Mouse (Mus musculus) C2C12 (cell line): ENCODE data around the gene Kif13a. TPM values are rescaled to one million over a fixed set of nuclear protein-coding genes. Genes with fewer than 3 reads are reported as not detected.

ENCODE experiments used
- H3K27me3 ChIP-seq: one replicate; pipeline ENCODE4 v1.6.1; 2011; ENCODE audit not compliant: control insufficient read depth, insufficient read depth, insufficient read length
- H3K36me3 ChIP-seq: one replicate; pipeline ENCODE4 v1.6.1; 2011; ENCODE audit not compliant: control insufficient read depth, insufficient read depth
- H3K4me3 ChIP-seq: one replicate; pipeline ENCODE4 v1.5.1; 2011; ENCODE audit warnings: mild to moderate bottlenecking, control low read depth; ENCODE audit not compliant: poor library complexity, insufficient read depth, severe bottlenecking
- H3K79me2 ChIP-seq: one replicate; pipeline ENCODE4 v1.6.1; 2011; ENCODE audit not compliant: control insufficient read depth, insufficient read depth
- H3K79me3 ChIP-seq: one replicate; pipeline ENCODE4 v1.6.1; 2011; ENCODE audit warnings: low read depth, control low read depth
- H3ac ChIP-seq: one replicate; pipeline ENCODE3; 2011; ENCODE audit warnings: low read depth; ENCODE audit not compliant: control insufficient read depth, insufficient read length
- CEBPB ChIP-seq: IDR thresholded peaks from one replicate; pipeline ENCODE4 v1.6.1; 2011; ENCODE audit warnings: low read depth, mild to moderate bottlenecking, control low read depth, moderate library complexity
- CTCF ChIP-seq: IDR thresholded peaks from one replicate; pipeline ENCODE4 v1.5.1; 2011; ENCODE audit not compliant: control insufficient read depth, insufficient read depth, insufficient read length
- FOSL1 ChIP-seq: IDR thresholded peaks from one replicate; pipeline ENCODE4 v1.8.0; 2011; ENCODE audit warnings: mild to moderate bottlenecking, low read length; ENCODE audit not compliant: poor library complexity, insufficient read depth, severe bottlenecking
- MAX ChIP-seq: IDR thresholded peaks from one replicate; pipeline ENCODE4 v1.6.1; 2011; ENCODE audit warnings: mild to moderate bottlenecking, control low read depth
- MYOD1 ChIP-seq: IDR thresholded peaks from one replicate; pipeline ENCODE4 v1.6.1; 2011; ENCODE audit warnings: low read depth; ENCODE audit not compliant: control insufficient read depth, insufficient read length
- MYOG ChIP-seq: IDR thresholded peaks from one replicate; pipeline ENCODE4 v1.6.1; 2011; ENCODE audit not compliant: control insufficient read depth, insufficient read length; ENCODE audit errors: extremely low read depth
- USF1 ChIP-seq: IDR thresholded peaks from one replicate; pipeline ENCODE4 v1.6.1; 2011; ENCODE audit warnings: low read depth, mild to moderate bottlenecking, control low read depth, moderate library complexity
- polyA plus RNA-seq: library from polyadenylated mRNA; unstranded; fragments of >200 nt; fragmentation: generic; extraction: Trizol; gene quantifications from one replicate; pipeline ENCODE4 v1.2.1, GENCODE M21; 2012; ENCODE audit warnings: missing spikeins

Gene Kif13a
- polyA plus RNA-seq, 1 experiment = 9.2 TPM

- Histone ChIP-seq H3K4me3 (no peak overlapping the region), H3K27me3 (no peaks in the 10 kb centered on the region), H3K36me3 (peaks cover 7% of the 10 kb centered on the region), H3ac (no peak overlapping the region), H3K79me2 (no peaks in the 10 kb centered on the region), H3K79me3 (no peaks in the 10 kb centered on the region)
- TF ChIP-seq USF1 = no peak
Observed at GRCm38 (mm10) chr13:46760921-46761320, 168.7 kb downstream of the Kif13a start.

GRCm38 (mm10) chr13:46759281-46759809, 170.3 kb downstream of the Kif13a start:
- peaks cover 7% of the 10 kb centered on the region for H3K36me3 ChIP-seq
- H3K27me3 ChIP-seq = no peaks in the 10 kb centered on the region
- TF ChIP-seq FOSL1 (no peak), CTCF (no peak), CEBPB (no peak), USF1 (no peak), MYOD1 (no peak), MAX (no peak), MYOG (no peak)
- no peak overlapping the region for H3K4me3 ChIP-seq
- no peaks in the 10 kb centered on the region for H3K79me3 ChIP-seq
- no peaks in the 10 kb centered on the region for H3K79me2 ChIP-seq
- no peak overlapping the region for H3ac ChIP-seq

GRCm38 (mm10) chr13:46758627-46759026, 171.0 kb downstream of the Kif13a start:
- no peaks in the 10 kb centered on the region for H3K79me3 ChIP-seq
- TF ChIP-seq CEBPB (no peak), CTCF (no peak), USF1 (no peak), MAX (no peak), MYOG (no peak), MYOD1 (no peak), FOSL1 (no peak)
- H3K27me3 ChIP-seq = no peaks in the 10 kb centered on the region
- H3K79me2 ChIP-seq = no peaks in the 10 kb centered on the region
- no peak overlapping the region for H3K4me3 ChIP-seq
- peaks cover 7% of the 10 kb centered on the region for H3K36me3 ChIP-seq
- no peak overlapping the region for H3ac ChIP-seq

- TF ChIP-seq FOSL1 = no peak
Observed at GRCm38 (mm10) chr13:46757946-46758345, 171.7 kb downstream of the Kif13a start.

GRCm38 (mm10) chr13:46753294-46753693, 176.4 kb downstream of the Kif13a start:
- H3K4me3 ChIP-seq = no peak overlapping the region
- TF ChIP-seq USF1 (no peak), MYOG (no peak), MAX (no peak), CTCF (no peak), MYOD1 (no peak), FOSL1 (no peak), CEBPB (no peak)
- no peak overlapping the region for H3ac ChIP-seq
- no peaks in the 10 kb centered on the region for H3K79me2 ChIP-seq
- no peaks in the 10 kb centered on the region for H3K36me3 ChIP-seq
- no peaks in the 10 kb centered on the region for H3K79me3 ChIP-seq
- no peaks in the 10 kb centered on the region for H3K27me3 ChIP-seq

More at GRCm38 (mm10) chr13:46757946-46758345, 171.7 kb downstream of the Kif13a start:
- no peaks in the 10 kb centered on the region for H3K79me3 ChIP-seq
- no peak overlapping the region for H3ac ChIP-seq
- H3K79me2 ChIP-seq = no peaks in the 10 kb centered on the region
- H3K4me3 ChIP-seq = no peak overlapping the region
- no peaks in the 10 kb centered on the region for H3K27me3 ChIP-seq
- peaks cover 5% of the 10 kb centered on the region for H3K36me3 ChIP-seq

GRCm38 (mm10) chr13:46752566-46753229, 177.0 kb downstream of the Kif13a start:
- no peaks in the 10 kb centered on the region for H3K27me3 ChIP-seq
- H3K36me3 ChIP-seq = no peaks in the 10 kb centered on the region
- no peak overlapping the region for H3K4me3 ChIP-seq
- H3ac ChIP-seq = no peak overlapping the region
- H3K79me3 ChIP-seq = no peaks in the 10 kb centered on the region
- H3K79me2 ChIP-seq = no peaks in the 10 kb centered on the region
- TF ChIP-seq MYOD1 = no peak
- no peak for TF ChIP-seq USF1
- TF ChIP-seq MYOG = no peak
- no peak for TF ChIP-seq FOSL1
- TF ChIP-seq CEBPB = no peak
- no peak for TF ChIP-seq CTCF
- no peak for TF ChIP-seq MAX
